Mouse (Mus musculus) forebrain, embryonic 13.5 days (tissue): ENCODE measurements around the gene Fignl2. TPM values are rescaled to one million over a fixed set of nuclear protein-coding genes. Genes with fewer than 3 reads are reported as not detected.
"Not testable (repeated sequence)": the region's sequence is repeated elsewhere in the genome, so short reads cannot be mapped to it uniquely, and the experiment has no call there.

Source experiments
- ATAC-seq: fragments of 200-750 bp; cut with Nextera tagmentation; 2 replicates; pipeline ENCODE4 v1.8.0; 2017
- H3K27ac ChIP-seq: fragments of 300-500 bp; sonication (generic); 2 replicates; pipeline ENCODE4 v1.5.1; 2015; ENCODE audit warnings: inconsistent platforms, mild to moderate bottlenecking, moderate library complexity
- H3K27me3 ChIP-seq: fragments of 300-500 bp; sonication (generic); 2 replicates; pipeline ENCODE4 v1.6.1; 2015; ENCODE audit warnings: mild to moderate bottlenecking, inconsistent platforms
- H3K36me3 ChIP-seq: fragments of 300-500 bp; sonication (generic); 2 replicates; pipeline ENCODE4 v1.6.1; 2015; ENCODE audit warnings: mild to moderate bottlenecking, inconsistent platforms; ENCODE audit not compliant: poor library complexity, severe bottlenecking
- H3K4me1 ChIP-seq: fragments of 300-500 bp; sonication (generic); 2 replicates; pipeline ENCODE4 v1.6.1; 2015; ENCODE audit warnings: inconsistent platforms
- H3K4me2 ChIP-seq: fragments of 300-500 bp; sonication (generic); 2 replicates; pipeline ENCODE4 v1.6.1; 2015; ENCODE audit warnings: inconsistent platforms, mild to moderate bottlenecking, moderate library complexity
- H3K4me3 ChIP-seq: fragments of 300-500 bp; sonication (generic); 2 replicates; pipeline ENCODE4 v1.5.1; 2015; ENCODE audit warnings: mild to moderate bottlenecking, inconsistent platforms
- H3K9ac ChIP-seq: fragments of 300-500 bp; sonication (generic); 2 replicates; pipeline ENCODE4 v1.6.1; 2015; ENCODE audit warnings: mild to moderate bottlenecking, inconsistent platforms
- H3K9me3 ChIP-seq: fragments of 300-500 bp; sonication (generic); replicated peaks from 2 replicates; pipeline ENCODE4 v1.6.1; 2016; ENCODE audit warnings: inconsistent platforms
- WGBS: fragments of 180-500 bp; shearing (Covaris S2); methylation state at CpG from one replicate; pipeline ENCODE4 v1.1.7; 2015; 5-methylcytosine and 5-hydroxymethylcytosine counted together
- polyA plus RNA-seq: library from polyadenylated mRNA; unstranded; fragments of >200 nt; fragmentation: Nextera tagmentation; extraction: Ambion mirVana; gene quantifications from 2 replicates; pipeline ENCODE4 v1.2.1, GENCODE M21; 2015

Fignl2 gene
- polyA plus RNA-seq = 0.20 TPM in 1 of 2 replicates, not detected in the other

DNA sequence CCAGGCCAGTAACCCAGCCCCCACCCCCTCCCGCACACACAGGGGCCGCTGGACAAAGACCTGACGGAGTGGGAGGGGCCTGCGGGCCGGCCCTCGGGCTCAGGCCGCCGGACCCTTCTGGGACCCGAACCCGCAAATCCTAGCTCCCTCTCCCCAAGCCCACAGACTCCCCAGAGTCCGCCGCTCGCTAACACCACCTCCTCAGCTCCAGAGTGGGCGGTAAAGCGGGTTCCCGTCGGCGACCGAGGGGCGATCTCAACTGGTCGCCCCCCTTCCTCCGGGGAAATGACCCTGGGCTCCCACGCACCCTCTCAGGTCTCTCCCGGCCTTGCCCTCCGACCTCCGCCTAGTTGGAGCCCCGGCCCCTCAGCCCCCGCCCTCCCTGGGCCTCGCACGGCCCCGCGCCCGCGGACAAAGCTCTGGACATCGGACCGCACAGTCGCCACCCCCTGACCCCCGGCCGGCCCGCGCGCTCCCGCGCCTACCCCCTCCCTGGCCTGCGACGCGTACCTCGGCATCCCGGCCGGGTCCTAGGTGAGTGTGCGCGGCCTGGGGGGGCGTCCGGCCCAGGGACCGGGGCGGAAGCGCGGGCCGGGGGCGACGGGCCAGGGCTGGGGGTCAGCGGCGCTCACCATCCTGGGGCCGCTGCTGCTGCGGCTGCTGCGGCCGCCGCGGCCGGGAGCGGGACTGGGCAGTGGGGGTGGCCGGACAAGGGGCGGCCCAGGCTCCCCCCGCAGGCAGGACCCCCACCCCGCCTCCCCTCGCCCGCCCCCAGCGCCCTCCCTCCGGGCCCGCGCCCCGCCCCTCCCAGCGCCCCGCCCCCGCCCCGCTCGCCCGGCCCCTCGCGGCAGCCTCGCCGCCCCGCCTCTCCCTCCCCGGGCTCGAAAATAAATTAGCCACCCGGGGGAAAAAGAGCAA lies at the start of gene Fignl2:
Gene Fignl2 (minus strand): TSS at position 755 of the 918 bp plus-strand sequence.
- H3K27me3 ChIP-seq = peaks cover 51% of the 10 kb centered on the region
- H3K4me2 ChIP-seq = peak within 1 kb of the TSS; percentile 84
- no peaks in the 10 kb centered on the region for H3K36me3 ChIP-seq
- H3K4me1 ChIP-seq = peaks cover 31% of the 10 kb centered on the region
- H3K9me3 ChIP-seq = no peaks in the 10 kb centered on the region
- H3K9ac ChIP-seq = peak within 1 kb of the TSS; percentile 73
- WGBS = 0% methylated on average over 35 of the region's 96 CpGs
- ATAC-seq = peak; percentile 25
- peak within 1 kb of the TSS; percentile 21; the same call in 1 of the 2 replicates for H3K27ac ChIP-seq
- H3K4me3 ChIP-seq = peak within 1 kb of the TSS; percentile 57

DNA sequence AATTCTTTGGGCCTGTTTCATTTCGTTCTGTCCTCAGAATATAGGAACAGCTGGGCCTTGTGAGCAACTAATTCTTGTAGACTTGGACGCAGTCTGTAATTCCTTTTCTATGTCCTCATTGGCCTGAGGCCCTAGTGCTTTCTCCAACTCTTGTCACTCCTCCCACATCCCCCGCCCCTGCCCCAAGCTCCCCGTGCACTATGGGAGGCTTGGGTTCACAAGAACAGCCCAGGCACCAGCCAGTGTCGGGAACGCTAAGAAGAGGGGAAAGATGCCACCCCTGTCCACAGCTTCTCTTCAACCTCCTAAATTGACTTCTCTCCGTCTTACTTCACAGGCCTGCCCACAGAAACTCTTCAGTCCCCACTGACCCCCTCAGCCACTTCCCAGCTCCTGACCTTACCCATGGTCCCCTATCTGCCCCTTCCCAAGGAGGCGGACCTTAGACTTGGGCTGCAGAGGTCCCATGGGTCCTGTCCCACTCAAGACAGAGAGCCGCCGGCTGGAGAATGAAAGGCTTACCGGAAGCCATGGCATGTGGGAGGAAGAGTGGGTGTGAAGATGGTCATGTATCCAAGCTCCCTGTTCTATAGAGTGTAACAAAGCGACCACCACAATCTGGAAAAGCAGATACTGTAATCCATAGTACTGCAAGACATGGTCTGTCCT lies 48.6 kb upstream of the Fignl2 start:
- H3K27me3 ChIP-seq = peaks cover 49% of the 10 kb centered on the region
- H3K4me2 ChIP-seq = no peak overlapping the region
- H3K36me3 ChIP-seq = no peaks in the 10 kb centered on the region
- H3K27ac ChIP-seq = no peak overlapping the region
- 83% methylated on average over 12 of the region's 12 CpGs for WGBS
- peaks cover 18% of the 10 kb centered on the region for H3K4me1 ChIP-seq
- H3K9me3 ChIP-seq = no peaks in the 10 kb centered on the region
- no peak overlapping the region for H3K4me3 ChIP-seq
- H3K9ac ChIP-seq = no peak overlapping the region
- no peak for ATAC-seq

DNA sequence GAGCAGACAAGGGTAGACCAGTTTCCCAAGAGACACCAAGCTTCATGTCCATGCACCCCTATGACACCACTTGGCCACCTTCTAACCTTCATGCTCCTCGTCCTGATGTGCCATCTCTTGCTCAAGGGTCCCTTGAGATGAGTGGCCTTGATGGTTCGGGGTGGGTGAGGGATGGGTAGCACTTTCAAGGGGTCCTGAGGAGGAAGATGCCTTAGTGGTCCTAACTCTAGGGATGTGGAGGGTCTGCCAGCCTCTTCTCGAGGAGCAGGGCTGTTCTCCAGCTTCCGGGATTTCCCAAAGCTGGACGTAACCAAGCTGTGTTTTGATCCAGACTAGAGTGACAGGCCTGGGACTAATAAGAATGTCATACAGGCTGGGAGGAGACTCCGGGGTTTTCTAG lies 47.2 kb upstream of the Fignl2 start:
- Histone ChIP-seq H3K4me3 (no peak overlapping the region), H3K9ac (no peak overlapping the region), H3K27ac (no peak overlapping the region), H3K4me2 (no peak overlapping the region), H3K4me1 (peaks cover 9% of the 10 kb centered on the region), H3K9me3 (no peaks in the 10 kb centered on the region), H3K36me3 (no peaks in the 10 kb centered on the region), H3K27me3 (peaks cover 37% of the 10 kb centered on the region)
- no peak for ATAC-seq
- WGBS = 87% methylated on average over 6 of the region's 6 CpGs

DNA sequence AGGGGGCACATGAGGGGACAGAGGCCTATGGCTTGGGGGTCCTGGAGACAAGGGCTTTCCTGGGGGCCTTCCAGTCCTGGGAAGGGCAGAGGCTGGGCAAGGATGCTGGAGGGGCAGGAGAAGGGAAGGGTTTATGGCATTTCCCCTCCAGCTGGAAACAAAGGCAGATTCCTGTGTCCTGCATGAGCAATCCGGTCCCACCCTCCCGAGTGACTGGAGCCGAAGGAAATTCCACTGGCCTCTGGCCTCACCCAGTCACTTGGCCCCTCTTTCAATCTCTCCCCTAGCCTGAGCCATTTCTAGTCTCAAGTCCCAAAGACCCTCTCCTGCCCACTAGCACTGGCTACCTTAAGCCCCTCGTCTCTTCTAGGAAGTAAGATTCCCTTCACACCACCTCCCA lies 44.8 kb upstream of the Fignl2 start:
- Histone ChIP-seq H3K4me2 (no peak overlapping the region), H3K27me3 (peaks cover 15% of the 10 kb centered on the region), H3K36me3 (no peaks in the 10 kb centered on the region), H3K4me1 (peaks cover under 1% of the 10 kb centered on the region; the same call in 1 of the 2 replicates), H3K9ac (no peak overlapping the region), H3K9me3 (no peaks in the 10 kb centered on the region), H3K4me3 (no peak overlapping the region), H3K27ac (no peak overlapping the region)
- no peak for ATAC-seq
- WGBS = 78% methylated on average over 4 of the region's 4 CpGs

DNA sequence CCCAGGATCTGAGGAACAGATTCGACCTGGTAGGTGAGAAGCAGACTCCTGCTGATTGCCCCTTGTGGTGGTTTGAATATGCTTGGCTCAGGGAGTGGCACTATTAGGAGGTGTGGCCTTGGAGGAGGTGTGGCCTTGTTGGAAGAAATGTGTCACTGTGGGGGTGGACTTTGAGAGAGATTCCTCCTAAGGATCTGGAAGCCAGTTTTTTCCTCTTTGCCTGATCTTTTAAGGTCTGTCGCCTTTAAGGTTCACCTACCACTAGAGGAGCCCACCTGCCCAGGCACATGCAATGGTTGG lies 43.9 kb upstream of the Fignl2 start:
- Histone ChIP-seq H3K36me3 (no peaks in the 10 kb centered on the region), H3K9me3 (no peaks in the 10 kb centered on the region), H3K9ac (no peak overlapping the region), H3K27ac (no peak overlapping the region), H3K4me3 (no peak overlapping the region), H3K27me3 (peaks cover 5% of the 10 kb centered on the region; the same call in 1 of the 2 replicates), H3K4me2 (no peak overlapping the region), H3K4me1 (no peaks in the 10 kb centered on the region)
- WGBS = 33% methylated on average over 2 of the region's 2 CpGs
- no peak for ATAC-seq

DNA sequence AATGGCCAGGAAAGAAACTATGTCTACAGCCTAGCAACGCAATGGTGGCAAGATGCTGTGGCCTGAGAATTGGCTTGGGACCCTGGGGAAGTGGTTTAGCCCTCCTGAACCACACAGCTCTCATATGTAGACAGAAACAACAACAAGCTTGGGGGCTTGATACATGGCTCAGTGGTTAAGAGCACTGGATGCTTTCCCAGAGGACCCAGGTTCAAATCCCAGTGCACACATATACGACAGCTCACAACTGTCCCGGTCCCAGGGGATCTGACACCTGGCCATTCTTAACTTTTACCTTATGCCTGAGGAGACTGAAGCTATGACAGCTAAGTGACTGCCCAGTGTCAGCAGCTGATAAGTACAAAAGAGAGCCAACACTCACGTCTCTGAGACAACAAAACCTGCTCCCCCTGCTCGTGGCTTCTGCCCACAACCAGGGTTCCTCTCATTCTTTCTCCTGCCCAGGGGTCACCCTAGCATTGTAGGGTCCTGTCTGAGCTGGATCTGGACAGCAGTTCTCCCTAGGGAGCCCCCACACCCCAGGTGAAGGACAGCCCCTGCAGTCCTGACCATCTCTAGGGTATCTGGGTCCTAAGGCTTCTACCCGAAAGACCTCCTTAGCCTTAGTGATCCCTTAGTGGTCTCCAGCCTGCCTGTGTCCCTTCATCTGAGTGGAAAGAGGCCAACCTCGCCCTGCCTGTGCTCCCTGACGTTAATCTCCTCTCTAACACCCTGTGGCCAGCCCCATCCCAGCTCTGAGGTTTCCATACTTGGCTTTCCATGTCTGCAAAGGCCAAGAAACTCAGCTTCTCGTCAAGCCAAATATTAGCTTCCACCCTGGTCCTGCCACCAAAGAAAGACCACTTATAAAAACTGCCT lies 43.3 kb upstream of the Fignl2 start:
- no peak overlapping the region for H3K4me3 ChIP-seq
- ATAC-seq = no peak
- no peak overlapping the region for H3K9ac ChIP-seq
- WGBS = 71% methylated on average over 9 of the region's 9 CpGs
- H3K27ac ChIP-seq = no peak overlapping the region
- H3K36me3 ChIP-seq = no peaks in the 10 kb centered on the region
- H3K27me3 ChIP-seq = no peaks in the 10 kb centered on the region
- H3K9me3 ChIP-seq = no peaks in the 10 kb centered on the region
- H3K4me2 ChIP-seq = no peak overlapping the region
- no peaks in the 10 kb centered on the region for H3K4me1 ChIP-seq

DNA sequence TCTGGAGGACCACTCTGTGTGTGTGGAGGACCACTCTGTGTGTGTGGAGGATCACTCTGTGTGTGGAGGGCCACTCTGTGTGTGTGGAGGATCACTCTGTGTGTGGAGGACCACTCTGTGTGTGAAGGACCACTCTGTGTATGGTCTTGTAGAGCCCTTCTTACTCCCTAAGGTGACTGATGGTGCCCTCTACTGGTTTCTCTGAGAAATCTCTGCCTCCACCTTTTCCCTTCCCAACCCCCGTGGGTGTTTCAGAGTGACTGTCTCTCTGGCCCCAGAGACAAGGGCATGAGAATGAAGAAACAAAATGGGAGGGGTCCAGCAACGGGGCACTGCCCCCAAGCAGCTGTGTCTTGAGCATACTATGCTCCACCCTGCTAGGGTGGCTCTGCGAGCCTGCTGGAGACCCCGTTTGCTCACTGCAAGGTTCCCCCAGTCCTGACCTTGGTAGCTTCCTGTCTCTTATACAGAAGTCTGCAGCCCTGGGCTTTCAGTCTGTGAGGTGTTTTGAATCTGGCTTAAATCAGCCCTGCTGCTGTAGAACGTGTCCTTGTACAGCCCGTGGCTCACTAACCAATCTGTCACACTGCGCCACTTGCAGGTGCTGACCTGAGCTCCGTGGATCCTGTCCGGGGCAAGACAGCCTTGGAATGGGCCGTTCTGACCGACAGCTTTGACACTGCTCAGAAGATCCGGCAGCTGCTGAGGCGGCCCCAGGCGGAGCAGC lies 40.2 kb upstream of the Fignl2 start:
- Histone ChIP-seq H3K27ac (no peak overlapping the region), H3K27me3 (no peaks in the 10 kb centered on the region), H3K9me3 (0 out of 2 replicates have a peak, but pooled peaks cover 4% of the 10 kb centered on the region), H3K4me1 (no peaks in the 10 kb centered on the region), H3K9ac (no peak overlapping the region), H3K4me2 (no peak overlapping the region), H3K4me3 (no peak overlapping the region), H3K36me3 (no peaks in the 10 kb centered on the region)
- ATAC-seq = no peak
- WGBS = 67% methylated on average over 14 of the region's 14 CpGs

DNA sequence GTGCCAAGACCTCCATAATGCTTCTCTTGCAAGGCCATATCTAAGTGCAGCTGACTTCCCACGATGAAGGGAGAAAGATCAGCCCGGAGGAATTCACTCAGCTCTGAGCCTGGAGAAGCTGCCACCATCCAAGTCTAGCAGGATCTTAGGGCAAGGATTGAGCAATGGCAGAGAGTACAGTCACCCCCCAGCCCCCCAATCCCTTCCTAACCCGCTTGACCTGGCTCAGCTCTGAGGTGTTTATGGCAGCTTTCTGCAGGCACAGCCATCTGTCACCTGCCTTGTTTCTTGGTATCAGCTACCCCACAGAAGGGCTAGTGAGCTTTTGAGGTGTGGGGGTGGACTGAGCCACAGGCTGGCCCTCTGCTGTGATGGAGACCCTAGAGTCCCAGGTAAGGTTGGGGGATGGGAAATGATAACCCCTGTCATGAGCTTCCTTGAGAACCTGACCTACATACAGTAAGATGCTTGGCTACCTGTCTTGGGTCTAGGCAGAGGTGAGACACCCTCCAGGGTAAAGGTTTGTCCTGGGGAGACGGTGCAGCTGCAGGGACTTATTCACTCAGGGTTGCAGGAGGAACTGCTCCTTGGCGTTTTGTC lies 37.2 kb upstream of the Fignl2 start, which contains the start of gene Ankrd33:
Gene Ankrd33 (plus strand): TSS at position 245 of the 600 bp plus-strand sequence.
- ATAC-seq = no peak
- no peak within 1 kb of the TSS for H3K4me2 ChIP-seq
- no peak within 1 kb of the TSS for H3K4me3 ChIP-seq
- 84% methylated on average over 5 of the region's 5 CpGs for WGBS
- H3K9me3 ChIP-seq = 0 out of 2 replicates have a peak, but pooled peaks cover 4% of the 10 kb centered on the region
- H3K27me3 ChIP-seq = no peaks in the 10 kb centered on the region
- no peaks in the 10 kb centered on the region for H3K36me3 ChIP-seq
- no peak within 1 kb of the TSS for H3K9ac ChIP-seq
- H3K4me1 ChIP-seq = no peaks in the 10 kb centered on the region
- H3K27ac ChIP-seq = no peak within 1 kb of the TSS

DNA sequence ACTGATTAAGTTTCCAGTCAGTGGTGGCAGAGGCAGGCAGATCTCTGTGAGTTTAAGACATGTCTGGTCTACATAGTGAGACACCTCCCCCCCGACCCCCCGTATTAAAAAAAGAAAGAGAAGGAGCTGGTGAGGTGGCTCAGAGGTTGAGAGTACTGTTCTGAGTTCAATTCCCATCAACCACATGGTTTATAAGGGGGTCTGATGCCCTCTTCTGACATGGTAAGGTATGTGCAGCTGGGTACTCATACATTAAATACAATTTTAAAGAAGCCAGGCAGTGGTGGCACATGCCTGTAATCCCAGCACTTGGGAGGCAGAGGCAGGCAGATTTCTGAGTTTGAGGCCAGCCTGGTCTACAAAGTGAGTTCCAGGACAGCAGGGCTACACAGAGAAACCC lies 35.4 kb upstream of the Fignl2 start:
- not testable (repeated sequence) for H3K36me3 ChIP-seq, H3K4me3 ChIP-seq, ATAC-seq, H3K27ac ChIP-seq, H3K4me2 ChIP-seq, H3K9ac ChIP-seq, H3K9me3 ChIP-seq, H3K4me1 ChIP-seq, H3K27me3 ChIP-seq
- WGBS = 91% methylated on average over 2 of the region's 2 CpGs

DNA sequence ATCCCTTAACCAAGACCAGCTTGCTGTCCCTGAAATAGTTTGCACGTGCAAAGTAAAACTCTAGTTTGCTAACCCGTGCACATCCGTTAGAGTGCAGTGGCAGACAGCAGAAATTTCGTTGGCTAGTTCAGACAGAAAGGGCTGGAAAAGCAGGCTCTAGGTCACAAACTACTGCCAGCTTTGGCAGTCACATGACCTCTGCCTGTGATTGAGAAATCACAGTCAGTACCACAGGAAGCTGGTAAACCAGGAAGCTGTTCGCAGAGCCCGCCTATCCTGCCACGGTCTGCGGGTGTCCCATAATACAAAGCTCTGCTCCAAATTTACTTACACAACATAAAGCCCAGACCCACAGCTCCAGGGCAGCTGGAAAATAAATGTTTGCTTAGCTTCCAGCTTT lies 34.8 kb upstream of the Fignl2 start:
- 85% methylated on average over 8 of the region's 8 CpGs for WGBS
- no peaks in the 10 kb centered on the region for H3K27me3 ChIP-seq
- no peak for ATAC-seq

More for the DNA sequence above, 34.8 kb upstream of the Fignl2 start:
- no peak overlapping the region for H3K27ac ChIP-seq
- H3K4me1 ChIP-seq = no peaks in the 10 kb centered on the region
- 0 out of 2 replicates have a peak, but pooled peaks cover 4% of the 10 kb centered on the region for H3K9me3 ChIP-seq
- no peak overlapping the region for H3K4me3 ChIP-seq
- H3K9ac ChIP-seq = no peak overlapping the region
- H3K36me3 ChIP-seq = no peaks in the 10 kb centered on the region
- no peak overlapping the region for H3K4me2 ChIP-seq
